Mouse (Mus musculus) megakaryocyte progenitor cell, adult 5-6 weeks (primary cell): Measurements from ENCODE around the gene Olfr1179. TPM values are rescaled to one million over a fixed set of nuclear protein-coding genes. Genes with fewer than 3 reads are reported as not detected.
"Not testable (repeated sequence)": the region's sequence is repeated elsewhere in the genome, so short reads cannot be mapped to it uniquely, and the experiment has no call there.

Experiments
- ATAC-seq: replicated peaks from 2 replicates; pipeline ENCODE4 v1.8.0; 2016; ENCODE audit warnings: mild to moderate bottlenecking, moderate TSS enrichment, inconsistent platforms; ENCODE audit not compliant: poor library complexity
- total RNA-seq, 2 experiments: library from RNA; stranded (forward) in 1 of 2; stranded (reverse) in 1 of 2; fragments of 157-497, 149-512 nt in 1 of 2; fragments of 200-1000 nt in 1 of 2; gene quantifications; 2 replicates each; pipeline versions ENCODE4 v1.2.3 to v1.2.4; 2015 to 2017

The Olfr1179 gene
- total RNA-seq (2015) (not detected in 2 replicates), total RNA-seq (2017) (not detected in 2 replicates)

- ATAC-seq = no peak
Observed at GRCm38 (mm10) chr2:88406353-88406752, at the start of gene Olfr1179. Gene Olfr1179, minus strand, starts transcription at chr2:88406453.

GRCm38 (mm10) chr2:88454567-88454966 is 48.3 kb upstream of the Olfr1179 start, which contains the start of gene Olfr1183:
Gene Olfr1183, plus strand, starts transcription at chr2:88454867.
- ATAC-seq = not testable (repeated sequence)

- no peak for ATAC-seq
Observed at GRCm38 (mm10) chr2:88449031-88449430, 42.8 kb upstream of the Olfr1179 start, which contains the start of gene Gm13757. Gene Gm13757, minus strand, starts transcription at chr2:88449131.

- no peak for ATAC-seq
Observed at GRCm38 (mm10) chr2:88426071-88426470, 19.8 kb upstream of the Olfr1179 start, which contains the start of gene Olfr1181. Gene Olfr1181, minus strand, starts transcription at chr2:88426171.

GRCm38 (mm10) chr2:88419051-88419450 is 12.8 kb upstream of the Olfr1179 start, which contains the start of gene Olfr1180:
Gene Olfr1180, minus strand, starts transcription at chr2:88419151.
- ATAC-seq = no peak

GRCm38 (mm10) chr2:88386762-88387161 is 19.5 kb downstream of the Olfr1179 start, which contains the start of gene Olfr1178:
Gene Olfr1178, plus strand, starts transcription at chr2:88387062.
- no peak for ATAC-seq

- ATAC-seq = peak; percentile 65
Observed at GRCm38 (mm10) chr2:88356304-88356703, 49.9 kb downstream of the Olfr1179 start.

Other genes starting within 250 kb of the Olfr1179 start
- not detected in 2 replicates for gene Olfr1168, start 224.6 kb downstream of the Olfr1179 start, total RNA-seq (2015)
- not detected in 2 replicates for gene Olfr1168, start 224.6 kb downstream of the Olfr1179 start, total RNA-seq (2017)
- gene Olfr1170, start 178.1 kb downstream of the Olfr1179 start, total RNA-seq (2015) = not detected in 2 replicates
- not detected in 2 replicates for gene Olfr1170, start 178.1 kb downstream of the Olfr1179 start, total RNA-seq (2017)
- not detected in 2 replicates for gene Olfr1173, start 126.6 kb downstream of the Olfr1179 start, total RNA-seq (2015)
- not detected in 2 replicates for gene Olfr1173, start 126.6 kb downstream of the Olfr1179 start, total RNA-seq (2017)
- gene Olfr1174-ps, start 91.3 kb downstream of the Olfr1179 start, total RNA-seq (2015) = not detected in 2 replicates
- gene Olfr1174-ps, start 91.3 kb downstream of the Olfr1179 start, total RNA-seq (2017) = not detected in 2 replicates
- gene Olfr1175-ps, start 79.2 kb downstream of the Olfr1179 start, total RNA-seq (2015) = not detected in 2 replicates
- not detected in 2 replicates for gene Olfr1175-ps, start 79.2 kb downstream of the Olfr1179 start, total RNA-seq (2017)
- gene Olfr1176, start 69.7 kb downstream of the Olfr1179 start, total RNA-seq (2015) = not detected in 2 replicates
- not detected in 2 replicates for gene Olfr1176, start 69.7 kb downstream of the Olfr1179 start, total RNA-seq (2017)
- not detected in 2 replicates for gene Olfr1177-ps, start 60.0 kb downstream of the Olfr1179 start, total RNA-seq (2015)
- gene Olfr1177-ps, start 60.0 kb downstream of the Olfr1179 start, total RNA-seq (2017) = not detected in 2 replicates
- not detected in 2 replicates for gene Olfr1178, start 19.4 kb downstream of the Olfr1179 start, total RNA-seq (2015)
- gene Olfr1178, start 19.4 kb downstream of the Olfr1179 start, total RNA-seq (2017) = not detected in 2 replicates
- not detected in 2 replicates for gene Olfr1180, start 12.7 kb upstream of the Olfr1179 start, total RNA-seq (2015)
- not detected in 2 replicates for gene Olfr1180, start 12.7 kb upstream of the Olfr1179 start, total RNA-seq (2017)
- not detected in 2 replicates for gene Olfr1181, start 19.7 kb upstream of the Olfr1179 start, total RNA-seq (2015)
- not detected in 2 replicates for gene Olfr1181, start 19.7 kb upstream of the Olfr1179 start, total RNA-seq (2017)
- gene Gm13757, start 42.7 kb upstream of the Olfr1179 start, total RNA-seq (2015) = not detected in 2 replicates
- gene Gm13757, start 42.7 kb upstream of the Olfr1179 start, total RNA-seq (2017) = not detected in 2 replicates
- not detected in 2 replicates for gene Olfr1183, start 48.4 kb upstream of the Olfr1179 start, total RNA-seq (2015)
- gene Olfr1183, start 48.4 kb upstream of the Olfr1179 start, total RNA-seq (2017) = not detected in 2 replicates
- not detected in 2 replicates for gene Olfr1184, start 77.1 kb upstream of the Olfr1179 start, total RNA-seq (2015)
- not detected in 2 replicates for gene Olfr1184, start 77.1 kb upstream of the Olfr1179 start, total RNA-seq (2017)
- gene Olfr1185-ps1, start 86.9 kb upstream of the Olfr1179 start, total RNA-seq (2015) = not detected in 2 replicates
- not detected in 2 replicates for gene Olfr1185-ps1, start 86.9 kb upstream of the Olfr1179 start, total RNA-seq (2017)
- gene Olfr1186, start 112.1 kb upstream of the Olfr1179 start, total RNA-seq (2015) = not detected in 2 replicates
- gene Olfr1186, start 112.1 kb upstream of the Olfr1179 start, total RNA-seq (2017) = not detected in 2 replicates
- not detected in 2 replicates for gene Olfr1188, start 150.5 kb upstream of the Olfr1179 start, total RNA-seq (2015)
- not detected in 2 replicates for gene Olfr1188, start 150.5 kb upstream of the Olfr1179 start, total RNA-seq (2017)
- not detected in 2 replicates for gene Olfr1189, start 180.0 kb upstream of the Olfr1179 start, total RNA-seq (2015)
- gene Olfr1189, start 180.0 kb upstream of the Olfr1179 start, total RNA-seq (2017) = not detected in 2 replicates
- not detected in 2 replicates for gene Olfr1191-ps1, start 234.1 kb upstream of the Olfr1179 start, total RNA-seq (2015)
- not detected in 2 replicates for gene Olfr1191-ps1, start 234.1 kb upstream of the Olfr1179 start, total RNA-seq (2017)
- gene Olfr1192-ps1, start 242.1 kb upstream of the Olfr1179 start, total RNA-seq (2015) = not detected in 2 replicates
- not detected in 2 replicates for gene Olfr1192-ps1, start 242.1 kb upstream of the Olfr1179 start, total RNA-seq (2017)